Mouse (Mus musculus) heart, embryonic 15.5 days (tissue): Measurements from ENCODE around the gene Hypk. TPM values are rescaled to one million over a fixed set of nuclear protein-coding genes. Genes with fewer than 3 reads are reported as not detected.

Source experiments
- ATAC-seq: fragments of 200-750 bp; cut with Nextera tagmentation; replicated peaks from 2 replicates; pipeline ENCODE4 v1.8.0; 2017; ENCODE audit warnings: low read depth, moderate TSS enrichment; ENCODE audit not compliant: insufficient number of reproducible peaks, insufficient read depth, low FRiP score
- H3K27ac ChIP-seq: fragments of 300-500 bp; sonication (generic); 2 replicates; pipeline ENCODE4 v1.5.1; 2015; ENCODE audit warnings: mild to moderate bottlenecking, inconsistent platforms
- H3K27me3 ChIP-seq: fragments of 300-500 bp; sonication (generic); 2 replicates; pipeline ENCODE4 v1.6.1; 2015; ENCODE audit warnings: inconsistent platforms
- H3K36me3 ChIP-seq: fragments of 300-500 bp; sonication (generic); 2 replicates; pipeline ENCODE4 v1.6.1; 2015; ENCODE audit warnings: mild to moderate bottlenecking, inconsistent platforms
- H3K4me1 ChIP-seq: fragments of 300-500 bp; sonication (generic); replicated peaks from 2 replicates; pipeline ENCODE4 v1.6.1; 2015; ENCODE audit warnings: inconsistent platforms
- H3K4me2 ChIP-seq: fragments of 300-500 bp; sonication (generic); 2 replicates; pipeline ENCODE4 v1.6.1; 2015; ENCODE audit warnings: inconsistent platforms, mild to moderate bottlenecking, moderate library complexity
- H3K4me3 ChIP-seq: fragments of 300-500 bp; sonication (generic); 2 replicates; pipeline ENCODE4 v1.5.1; 2015; ENCODE audit warnings: mild to moderate bottlenecking, inconsistent platforms
- H3K9ac ChIP-seq: fragments of 300-500 bp; sonication (generic); 2 replicates; pipeline ENCODE4 v1.6.1; 2015; ENCODE audit warnings: mild to moderate bottlenecking, inconsistent platforms
- H3K9me3 ChIP-seq: fragments of 300-500 bp; sonication (generic); replicated peaks from 2 replicates; pipeline ENCODE4 v1.6.1; 2016; ENCODE audit warnings: inconsistent platforms
- WGBS: fragments of 180-500 bp; shearing (Covaris S2); methylation state at CpG from one replicate; pipeline ENCODE4 v1.1.7; 2015; ENCODE audit warnings: mixed read lengths; 5-methylcytosine and 5-hydroxymethylcytosine counted together
- polyA plus RNA-seq: library from polyadenylated mRNA; unstranded; fragments of >200 nt; fragmentation: Nextera tagmentation; extraction: Ambion mirVana; gene quantifications from 2 replicates; pipeline ENCODE4 v1.2.1, GENCODE M21; 2015

The Hypk gene
- polyA plus RNA-seq = 85.3 and 101 TPM in 2 replicates

DNA sequence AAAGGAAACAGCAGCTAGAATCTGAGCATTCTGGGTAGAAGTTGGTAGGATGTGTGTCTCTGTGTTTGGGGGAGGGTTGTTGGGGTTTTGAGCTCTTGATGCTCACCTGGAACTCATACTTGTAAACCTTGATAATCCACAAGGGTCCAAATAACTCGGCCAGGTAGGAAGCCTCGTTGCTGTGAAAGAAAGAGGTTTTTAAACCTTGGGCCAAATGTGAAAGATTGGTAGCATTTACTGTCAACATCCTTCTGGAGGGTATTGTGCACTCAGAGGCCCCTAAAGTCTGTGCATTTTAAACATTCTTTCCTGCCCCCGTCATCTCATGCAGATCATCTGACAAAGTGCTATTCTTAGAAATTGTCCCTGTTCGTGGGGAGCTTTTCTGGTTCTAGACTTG is at the start of gene Hypk:
TSS of gene Hypk (plus strand) at position 301 of the 400 bp plus-strand sequence.
- 39% methylated on average over 4 of the region's 4 CpGs for WGBS

GRCm38 (mm10) chr2:121403296-121403695 is 49.8 kb upstream of the Hypk start:
- Histone ChIP-seq H3K4me3 (no peak overlapping the region), H3K9me3 (no peaks in the 10 kb centered on the region), H3K27ac (no peak overlapping the region), H3K4me2 (no peak overlapping the region), H3K4me1 (no peaks in the 10 kb centered on the region), H3K9ac (no peak overlapping the region), H3K27me3 (no peaks in the 10 kb centered on the region), H3K36me3 (no peaks in the 10 kb centered on the region)
- no peak for ATAC-seq

More for the DNA sequence above, at the start of gene Hypk:
- no peak for ATAC-seq
- Histone ChIP-seq H3K4me1 (peaks cover 45% of the 10 kb centered on the region), H3K4me2 (peak within 1 kb of the TSS; percentile 26), H3K4me3 (no peak within 1 kb of the TSS), H3K27me3 (no peaks in the 10 kb centered on the region), H3K9me3 (no peaks in the 10 kb centered on the region), H3K9ac (0 out of 2 replicates have a peak within 1 kb of the TSS, but pooled peaks have one; percentile 10), H3K27ac (peak within 1 kb of the TSS; percentile 73), H3K36me3 (peaks cover 25% of the 10 kb centered on the region)

GRCm38 (mm10) chr2:121408160-121408559 is 44.9 kb upstream of the Hypk start:
- no peaks in the 10 kb centered on the region for H3K27me3 ChIP-seq
- H3K4me2 ChIP-seq = no peak overlapping the region
- H3K9me3 ChIP-seq = no peaks in the 10 kb centered on the region
- no peak overlapping the region for H3K9ac ChIP-seq
- peaks cover 3% of the 10 kb centered on the region; the same call in 1 of the 2 replicates for H3K4me1 ChIP-seq
- H3K36me3 ChIP-seq = no peaks in the 10 kb centered on the region
- H3K4me3 ChIP-seq = no peak overlapping the region
- no peak overlapping the region for H3K27ac ChIP-seq
- no peak for ATAC-seq
- WGBS = 37% methylated on average over 4 of the region's 4 CpGs

DNA sequence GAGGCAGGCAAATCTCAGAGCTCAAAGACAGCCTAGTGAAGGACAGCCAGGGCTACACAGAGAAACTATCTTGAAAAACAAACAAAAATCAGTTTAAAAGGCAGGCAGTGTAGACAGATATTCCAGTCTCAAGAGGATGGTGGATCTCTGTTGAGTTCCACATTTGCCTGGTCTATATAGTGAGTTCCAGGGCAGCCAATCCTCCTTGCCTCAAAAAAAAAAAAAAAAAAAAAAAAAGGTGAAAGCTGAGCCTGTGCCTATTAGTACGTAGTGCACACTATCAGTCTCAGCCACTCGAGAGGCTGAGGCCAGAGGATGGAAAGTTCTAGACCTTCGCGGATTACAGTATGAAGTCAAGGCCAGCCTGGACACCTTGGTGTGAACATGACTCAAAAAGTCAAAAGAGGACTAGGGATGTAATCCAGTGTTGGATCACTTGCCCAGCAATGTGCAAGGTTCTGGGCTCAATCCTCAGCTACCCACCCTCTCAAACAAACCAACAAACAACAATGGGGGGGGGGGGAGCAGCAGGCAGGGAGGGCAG is 40.2 kb upstream of the Hypk start:
- H3K36me3 ChIP-seq = peaks cover 5% of the 10 kb centered on the region
- peak overlapping the region; percentile 100 for H3K9ac ChIP-seq
- peaks cover 18% of the 10 kb centered on the region for H3K4me1 ChIP-seq
- no peaks in the 10 kb centered on the region for H3K27me3 ChIP-seq
- H3K4me3 ChIP-seq = peak overlapping the region; percentile 100
- peak overlapping the region; percentile 72 for H3K4me2 ChIP-seq
- no peaks in the 10 kb centered on the region for H3K9me3 ChIP-seq
- 6% methylated on average over 4 of the region's 4 CpGs for WGBS
- no peak for ATAC-seq
- H3K27ac ChIP-seq = peak overlapping the region; percentile 99

DNA sequence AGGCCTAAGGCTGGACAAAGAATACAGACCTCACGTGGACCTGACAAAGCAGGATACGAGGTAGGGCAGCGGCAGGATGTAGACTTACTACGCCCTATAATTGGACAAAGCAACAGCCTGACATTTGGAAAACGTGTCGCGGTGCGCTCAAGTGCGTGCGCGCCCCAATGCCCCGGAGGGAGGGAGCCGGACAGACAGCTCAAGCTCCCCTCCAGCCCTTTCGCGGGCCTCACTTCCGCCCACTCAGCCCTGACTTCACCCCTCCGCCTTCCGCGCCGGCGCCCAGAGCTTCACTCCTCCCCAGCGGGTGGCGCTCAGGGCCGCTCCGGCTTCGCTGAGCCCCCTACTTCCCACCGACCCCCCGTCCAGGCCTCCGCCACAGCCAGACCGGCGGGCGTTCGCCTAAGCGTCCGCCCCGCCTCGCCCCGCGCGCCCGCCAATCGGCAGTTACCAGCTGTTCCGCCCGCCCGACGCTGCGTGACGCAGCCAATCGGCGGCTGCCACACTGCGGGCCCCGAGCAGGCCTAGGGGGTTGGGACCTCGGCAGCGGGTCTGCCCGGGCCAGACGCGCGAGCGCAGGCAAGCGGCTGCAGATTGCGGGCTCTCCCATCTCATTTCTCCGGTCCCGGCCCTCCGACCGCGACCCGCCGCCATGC is 39.6 kb upstream of the Hypk start, which contains the start of the genes Pdia3 and Catsper2:
TSS of gene Pdia3 (plus strand) at position 389 of the 656 bp plus-strand sequence.
TSS of gene Catsper2 (minus strand) at position 406 of the 656 bp plus-strand sequence.
- Histone ChIP-seq H3K4me3 (peak within 1 kb of the TSS; percentile 100), H3K4me2 (peak within 1 kb of the TSS; percentile 72), H3K9ac (peak within 1 kb of the TSS; percentile 100), H3K4me1 (peaks cover 18% of the 10 kb centered on the region), H3K27ac (peak within 1 kb of the TSS; percentile 99), H3K9me3 (no peaks in the 10 kb centered on the region), H3K27me3 (no peaks in the 10 kb centered on the region), H3K36me3 (peaks cover 11% of the 10 kb centered on the region)
- ATAC-seq = peak; percentile 98
- under 1% methylated on average over 68 of the region's 68 CpGs for WGBS

DNA sequence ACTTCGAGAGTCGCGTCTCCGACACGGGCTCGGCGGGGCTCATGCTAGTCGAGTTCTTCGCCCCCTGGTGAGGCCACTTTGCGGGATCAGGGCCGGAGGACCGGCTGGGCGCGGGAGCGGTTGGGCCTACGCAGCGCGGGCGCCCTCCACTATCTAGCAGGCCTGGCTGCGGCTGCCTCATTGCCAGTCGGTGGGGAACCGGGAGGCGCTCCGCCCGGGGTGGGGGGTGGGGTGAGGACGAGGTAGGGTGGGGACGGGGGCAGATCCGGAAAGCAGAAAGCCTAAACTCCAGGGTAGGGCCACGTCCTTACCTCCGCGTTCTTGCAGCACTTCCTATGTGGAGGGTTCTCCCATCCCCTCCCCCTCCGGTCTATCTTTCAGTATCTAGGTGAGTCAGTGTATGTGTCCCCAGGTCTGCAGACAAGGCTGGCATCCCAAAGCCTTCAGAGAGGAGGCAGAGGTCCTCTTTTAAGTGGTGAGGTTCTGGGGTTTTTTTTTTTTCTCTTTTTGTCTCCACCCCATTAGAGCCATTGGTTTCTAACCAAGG is 38.9 kb upstream of the Hypk start:
- ATAC-seq = peak; percentile 54
- Histone ChIP-seq H3K9ac (peak overlapping the region; percentile 100), H3K27me3 (no peaks in the 10 kb centered on the region), H3K27ac (peak overlapping the region; percentile 99), H3K36me3 (peaks cover 17% of the 10 kb centered on the region), H3K4me2 (peak overlapping the region; percentile 72), H3K4me1 (peaks cover 20% of the 10 kb centered on the region), H3K9me3 (no peaks in the 10 kb centered on the region), H3K4me3 (peak overlapping the region; percentile 100)
- 0% methylated on average over 32 of the region's 32 CpGs for WGBS

DNA sequence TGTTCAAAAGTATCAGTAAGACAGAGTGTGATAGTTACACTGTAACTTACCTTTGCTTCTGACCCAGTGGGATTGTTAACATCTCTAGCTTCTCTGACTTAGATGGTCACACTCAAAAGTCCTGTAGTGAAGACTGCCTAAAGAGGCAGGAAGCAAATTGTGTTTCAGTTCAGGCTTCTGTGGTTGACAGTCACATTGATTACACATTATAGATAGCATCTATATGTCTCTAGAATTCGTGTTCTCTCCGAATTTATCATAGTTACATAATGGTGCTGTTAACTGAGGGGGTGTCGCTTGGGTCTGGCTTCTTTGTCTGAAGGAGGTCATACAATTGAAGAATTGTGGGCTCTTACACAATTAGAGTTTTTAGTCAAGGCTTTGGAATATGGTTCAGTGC is 38.0 kb upstream of the Hypk start:
- peak overlapping the region; percentile 72 for H3K4me2 ChIP-seq
- 29% methylated on average over 3 of the region's 3 CpGs for WGBS
- H3K9me3 ChIP-seq = no peaks in the 10 kb centered on the region
- no peak for ATAC-seq
- H3K36me3 ChIP-seq = peaks cover 17% of the 10 kb centered on the region
- H3K27me3 ChIP-seq = no peaks in the 10 kb centered on the region
- peaks cover 20% of the 10 kb centered on the region for H3K4me1 ChIP-seq
- H3K9ac ChIP-seq = peak overlapping the region; percentile 100; the same call in 1 of the 2 replicates
- H3K27ac ChIP-seq = no peak overlapping the region
- H3K4me3 ChIP-seq = peak overlapping the region; percentile 100

- no peak for ATAC-seq
- Histone ChIP-seq H3K4me2 (peak overlapping the region; percentile 72), H3K9ac (0 out of 2 replicates have a peak overlapping the region, but pooled peaks have one; percentile 100), H3K36me3 (peaks cover 19% of the 10 kb centered on the region), H3K4me3 (peak overlapping the region; percentile 100), H3K4me1 (peaks cover 20% of the 10 kb centered on the region), H3K9me3 (no peaks in the 10 kb centered on the region), H3K27ac (no peak overlapping the region), H3K27me3 (no peaks in the 10 kb centered on the region)
- WGBS = 48% methylated on average over 3 of the region's 3 CpGs
Measured at GRCm38 (mm10) chr2:121415591-121415990, 37.5 kb upstream of the Hypk start.

DNA sequence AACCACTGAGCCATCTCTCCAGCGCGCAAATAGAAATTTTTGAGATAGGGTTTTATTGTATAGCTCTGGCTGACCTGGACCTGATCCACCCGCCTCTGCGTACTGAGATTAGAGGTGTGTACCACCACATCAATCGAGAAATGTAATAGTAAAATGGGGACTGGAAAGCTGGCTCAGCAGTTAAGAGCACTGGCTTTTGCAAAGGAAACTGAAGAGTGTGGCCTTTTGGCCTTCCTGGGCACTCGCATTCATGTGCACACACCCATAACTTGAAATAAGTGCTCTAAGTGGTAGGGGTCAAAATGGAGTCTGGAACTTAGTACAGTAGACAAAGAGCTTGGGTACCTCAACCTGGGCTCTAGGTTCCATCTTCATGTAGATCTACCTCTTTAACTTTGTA is 36.7 kb upstream of the Hypk start:
- no peak overlapping the region for H3K9ac ChIP-seq
- H3K27ac ChIP-seq = no peak overlapping the region
- WGBS = 81% methylated on average over 6 of the region's 6 CpGs
- peaks cover 23% of the 10 kb centered on the region for H3K36me3 ChIP-seq
- no peaks in the 10 kb centered on the region for H3K9me3 ChIP-seq
- peaks cover 20% of the 10 kb centered on the region for H3K4me1 ChIP-seq
- H3K4me3 ChIP-seq = no peak overlapping the region; the same call in 1 of the 2 replicates
- no peaks in the 10 kb centered on the region for H3K27me3 ChIP-seq
- peak overlapping the region; percentile 72 for H3K4me2 ChIP-seq
- no peak for ATAC-seq

DNA sequence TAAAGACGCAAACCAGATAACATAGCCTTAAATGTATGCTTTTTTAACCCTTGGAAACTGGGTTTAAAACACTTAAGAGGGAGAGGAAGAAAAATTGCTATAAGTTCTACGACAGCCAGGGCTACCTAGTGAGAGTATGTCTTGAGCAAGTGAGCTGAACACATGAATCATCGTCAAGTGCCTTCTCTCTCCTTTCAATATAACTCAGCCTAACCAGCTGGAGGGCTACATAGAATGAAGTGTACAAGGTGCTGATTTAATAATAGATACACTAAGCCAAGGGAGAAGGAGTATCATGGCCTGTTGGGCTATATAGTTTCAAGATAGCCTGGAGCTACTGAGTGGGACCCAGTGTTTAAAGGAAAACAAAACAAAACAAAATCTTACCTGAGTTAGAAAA is 34.6 kb upstream of the Hypk start:
- Histone ChIP-seq H3K27ac (no peak overlapping the region), H3K9ac (no peak overlapping the region), H3K36me3 (peaks cover 41% of the 10 kb centered on the region), H3K4me1 (peaks cover 17% of the 10 kb centered on the region), H3K9me3 (no peaks in the 10 kb centered on the region), H3K4me3 (no peak overlapping the region), H3K4me2 (no peak overlapping the region), H3K27me3 (no peaks in the 10 kb centered on the region)
- WGBS = 75% methylated on average over 3 of the region's 3 CpGs
- no peak for ATAC-seq

DNA sequence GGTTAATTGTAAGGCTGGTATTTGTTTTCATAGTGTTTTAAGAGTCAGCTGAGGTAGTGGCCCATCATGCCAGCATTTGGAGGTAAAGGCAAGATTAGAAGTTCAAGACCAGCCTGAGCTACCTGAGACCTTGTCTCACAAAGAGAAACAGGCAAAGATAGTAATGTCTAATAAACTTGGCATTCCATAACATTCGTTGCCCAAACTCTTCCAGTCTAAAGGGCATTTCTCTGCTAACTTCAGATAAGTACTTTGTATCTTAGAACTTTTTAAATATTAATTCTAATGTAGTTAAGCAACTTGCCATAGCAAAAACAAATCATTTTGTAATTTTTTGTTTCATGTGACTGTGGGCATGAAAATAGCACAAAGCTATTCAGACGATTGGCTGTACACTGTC is 29.9 kb upstream of the Hypk start:
- no peaks in the 10 kb centered on the region for H3K27me3 ChIP-seq
- H3K36me3 ChIP-seq = peaks cover 77% of the 10 kb centered on the region
- no peak for ATAC-seq
- WGBS = 86% methylated on average over 2 of the region's 2 CpGs
- H3K9ac ChIP-seq = no peak overlapping the region
- no peaks in the 10 kb centered on the region for H3K9me3 ChIP-seq
- 0 out of 2 replicates have a peak, but pooled peaks cover 2% of the 10 kb centered on the region for H3K4me1 ChIP-seq
- H3K4me2 ChIP-seq = no peak overlapping the region
- H3K4me3 ChIP-seq = no peak overlapping the region
- no peak overlapping the region for H3K27ac ChIP-seq
